Mouse (Mus musculus) ES-E14 (cell line): ENCODE measurements at regions not wholly inside any gene's neighbourhood (a gene's known extent, or its start where the extent isn't known, plus 50 kb on each side); places are given as distances from the start of the nearest gene placed in this dataset.

Experiments used
- DNase-seq: peaks from one replicate; pipeline ENCODE4 v3.0.0-alpha.2; 2013; ENCODE audit warnings: low read depth, low spot score
- H3K27ac ChIP-seq: 2 replicates; pipeline ENCODE4 v1.5.1; 2012; ENCODE audit warnings: low read depth, mild to moderate bottlenecking, low read length, moderate library complexity, mixed read lengths; ENCODE audit not compliant: poor library complexity, insufficient read depth, severe bottlenecking
- H3K36me3 ChIP-seq: 2 replicates; pipeline ENCODE4 v1.6.1; 2012; ENCODE audit warnings: mild to moderate bottlenecking, low read length, moderate library complexity, mixed read lengths; ENCODE audit not compliant: control insufficient read depth, poor library complexity, insufficient read depth, severe bottlenecking
- H3K4me1 ChIP-seq, 2 experiments: fragments of 150-350 bp in 1 of 2; sonication (generic) in 1 of 2; 2 replicates each; pipeline ENCODE4 v1.6.1; 2012; ENCODE audit warnings: low read length in 2 of 2, mild to moderate bottlenecking in 1 of 2, mixed read lengths in 1 of 2; ENCODE audit not compliant: control insufficient read depth in 2 of 2, insufficient read depth in 2 of 2, poor library complexity in 1 of 2
- H3K4me3 ChIP-seq, 2 experiments: fragments of 150-350 bp in 1 of 2; sonication (generic) in 1 of 2; 2 replicates each; pipeline ENCODE4 v1.5.1; 2012; ENCODE audit warnings: low read length in 2 of 2, low read depth in 1 of 2, mild to moderate bottlenecking in 1 of 2, mixed read lengths in 1 of 2; ENCODE audit not compliant: insufficient read depth in 1 of 2, poor library complexity in 1 of 2, severe bottlenecking in 1 of 2
- H3K9ac ChIP-seq: 2 replicates; pipeline ENCODE4 v1.6.1; 2012; ENCODE audit warnings: low read depth, mild to moderate bottlenecking, low read length, mixed read lengths; ENCODE audit not compliant: poor library complexity, insufficient read depth, severe bottlenecking
- H3K9me3 ChIP-seq: fragments of 150-350 bp; sonication (generic); 2 replicates; pipeline ENCODE4 v1.6.1; 2012; ENCODE audit warnings: low read depth, mild to moderate bottlenecking, low read length; ENCODE audit not compliant: control insufficient read depth, insufficient read depth
- CHD2 ChIP-seq: IDR thresholded peaks from 2 replicates; pipeline ENCODE4 v1.6.1; 2014; ENCODE audit warnings: mild to moderate bottlenecking, low read depth, low read length, inconsistent platforms
- HCFC1 ChIP-seq: IDR thresholded peaks from 2 replicates; pipeline ENCODE4 v1.6.1; 2012; ENCODE audit warnings: low read length, inconsistent platforms, borderline replicate concordance; ENCODE audit not compliant: insufficient read depth
- MAFK ChIP-seq: IDR thresholded peaks from 2 replicates; pipeline ENCODE4 v1.6.1; 2014; ENCODE audit warnings: mild to moderate bottlenecking, low read depth, low read length, inconsistent platforms; ENCODE audit not compliant: insufficient read depth
- ZC3H11A ChIP-seq: IDR thresholded peaks from 2 replicates; pipeline ENCODE4 v1.6.1; 2012; ENCODE audit warnings: low read depth, mild to moderate bottlenecking, inconsistent platforms, low read length, borderline replicate concordance
- ZNF384 ChIP-seq: IDR thresholded peaks from 2 replicates; pipeline ENCODE4 v1.6.1; 2012; ENCODE audit warnings: low read depth, low read length, inconsistent platforms
- in situ Hi-C, 2 experiments: fragments of 600-800 bp; cut with MboI; formaldehyde crosslinking; loops; one replicate each; pipeline ENCODE4 v1.15.1; 2025; ENCODE audit warnings: low sequenced_read_pairs in 2 of 2, inconsistent platforms in 1 of 2; ENCODE audit not compliant: unreplicated experiment in 2 of 2

GRCm38 (mm10) chr4:148384251-148385230, 60.0 kb downstream of the Ubiad1 start:
- no peak overlapping the region for H3K4me3 ChIP-seq
- H3K4me1 ChIP-seq: no peaks in the 10 kb centered on the region
- H3K9ac ChIP-seq: no peak overlapping the region
- TF ChIP-seq HCFC1 (no peak), ZC3H11A (no peak), ZNF384 (no peak), CHD2 (no peak), MAFK (no peak)
- no peaks in the 10 kb centered on the region for H3K9me3 ChIP-seq
- H3K36me3 ChIP-seq: no peaks in the 10 kb centered on the region
- no peak for DNase-seq
- H3K27ac ChIP-seq: no peak overlapping the region
- in situ Hi-C loops: loop anchor here in 1 of 2 experiments (10.0 kb wide), 1 partner anchor 210 kb away; no protein-coding TSS in a partner anchor

- Histone ChIP-seq H3K36me3 (no peaks in the 10 kb centered on the region), H3K4me1 (peaks cover 0 to 4% of the 10 kb centered on the region in 2 experiments; a peak in 1 of 4 replicates), H3K9ac (no peak overlapping the region), H3K4me3 (no peak overlapping the region), H3K9me3 (no peaks in the 10 kb centered on the region), H3K27ac (no peak overlapping the region)
- no peak for DNase-seq
- TF ChIP-seq ZC3H11A: no peak
- TF ChIP-seq HCFC1: no peak
- TF ChIP-seq CHD2: no peak
- TF ChIP-seq ZNF384: no peak
- TF ChIP-seq MAFK: no peak
- in situ Hi-C loops: loop anchor here in 1 of 2 experiments (10.0 kb wide), 1 partner anchor 206 kb away; no protein-coding TSS in a partner anchor
Observed at GRCm38 (mm10) chr4:148380562-148380961, 64.0 kb downstream of the Ubiad1 start.

GRCm38 (mm10) chr4:148378491-148378890, 66.1 kb downstream of the Ubiad1 start:
- no peaks in the 10 kb centered on the region for H3K9me3 ChIP-seq
- no peaks in the 10 kb centered on the region for H3K36me3 ChIP-seq
- peaks cover 0 to 4% of the 10 kb centered on the region in 2 experiments; a peak in 1 of 4 replicates for H3K4me1 ChIP-seq
- no peak overlapping the region for H3K27ac ChIP-seq
- TF ChIP-seq ZC3H11A (no peak), ZNF384 (no peak), HCFC1 (no peak), MAFK (no peak), CHD2 (no peak)
- H3K9ac ChIP-seq: no peak overlapping the region
- DNase-seq: no peak
- in situ Hi-C loops: no loop called here
- no peak overlapping the region for H3K4me3 ChIP-seq

- no peak for TF ChIP-seq ZNF384
- no peak for TF ChIP-seq HCFC1
- TF ChIP-seq MAFK: no peak
- TF ChIP-seq CHD2: no peak
- TF ChIP-seq ZC3H11A: no peak
- H3K9me3 ChIP-seq: no peaks in the 10 kb centered on the region
- no peak for DNase-seq
- H3K9ac ChIP-seq: no peak overlapping the region
- no peak overlapping the region for H3K27ac ChIP-seq
- H3K4me1 ChIP-seq: peaks cover 0 to 4% of the 10 kb centered on the region in 2 experiments; a peak in 1 of 4 replicates
- H3K36me3 ChIP-seq: no peaks in the 10 kb centered on the region
- H3K4me3 ChIP-seq: no peak overlapping the region
- in situ Hi-C loops: no loop called here
Observed at GRCm38 (mm10) chr4:148377368-148377767, 67.2 kb downstream of the Ubiad1 start.
